Mouse (Mus musculus): ENCODE results near the gene Kcna5. TPM values are rescaled to one million over a fixed set of nuclear protein-coding genes. Genes with fewer than 3 reads are reported as not detected.

Gene Kcna5
- 25.0 and 27.6 TPM in 2 replicates for total RNA-seq (2014; rRNA removed; ENCODE audit: low replicate concordance)
- 9.0 and 9.2 TPM in 2 replicates for polyA plus RNA-seq (2015; fragmentation: Nextera tagmentation; extraction: Ambion mirVana)

- Histone ChIP-seq H3K4me2 (ENCODE audit: low read depth, low read length) (peak within 1 kb of the TSS; percentile 57), H3K9ac (replicated peaks; ENCODE audit: low read depth, low read length) (peak within 1 kb of the TSS; percentile 60), H3K27ac (ENCODE audit: low read depth) (peak within 1 kb of the TSS; percentile 80), H3K27me3 (ENCODE audit: control insufficient read depth, insufficient read depth, low read length) (peaks cover 20% of the 10 kb centered on the region), H3K4me3 (ENCODE audit: low read depth, low read length) (peak within 1 kb of the TSS; percentile 50), H3K9me3 (replicated peaks; ENCODE audit: control insufficient read depth, low read length) (no peaks in the 10 kb centered on the region), H3K4me1 (ENCODE audit: control insufficient read depth, insufficient read depth) (no peaks in the 10 kb centered on the region), H3K36me3 (replicated peaks; ENCODE audit: control insufficient read depth, insufficient read depth, low read length) (no peaks in the 10 kb centered on the region)
- DNase-seq (ENCODE audit: low spot score) (peak; percentile 57), ATAC-seq (ENCODE audit: insufficient read depth, low read depth) (peak; percentile 86)
- TF ChIP-seq CTCF (IDR thresholded peaks at IDR 0.05; ENCODE audit: low read depth), result no peak
- TF ChIP-seq EP300 (IDR thresholded peaks at IDR 0.05; ENCODE audit: low read depth), result peak; percentile 90
- 3% methylated on average over 15 of the region's 15 CpGs for WGBS
Observed at GRCm38 (mm10) chr6:126535208-126535910, at the start of gene Kcna5. TSS of gene Kcna5 (minus strand) at chr6:126535412.

- Histone ChIP-seq H3K4me2 (ENCODE audit: low read depth, low read length) (no peak overlapping the region), H3K27ac (ENCODE audit: low read depth) (no peak overlapping the region), H3K27me3 (ENCODE audit: control insufficient read depth, insufficient read depth, low read length) (no peaks in the 10 kb centered on the region), H3K4me1 (ENCODE audit: control insufficient read depth, insufficient read depth) (no peaks in the 10 kb centered on the region), H3K9me3 (replicated peaks; ENCODE audit: control insufficient read depth, low read length) (no peaks in the 10 kb centered on the region), H3K4me3 (ENCODE audit: low read depth, low read length) (no peak overlapping the region), H3K9ac (replicated peaks; ENCODE audit: low read depth, low read length) (no peak overlapping the region), H3K36me3 (replicated peaks; ENCODE audit: control insufficient read depth, insufficient read depth, low read length) (no peaks in the 10 kb centered on the region)
- TF ChIP-seq CTCF (IDR thresholded peaks at IDR 0.05; ENCODE audit: low read depth) (peak; percentile 47), EP300 (IDR thresholded peaks at IDR 0.05; ENCODE audit: low read depth) (no peak)
- ATAC-seq (ENCODE audit: insufficient read depth, low read depth) (no peak), DNase-seq (ENCODE audit: low spot score) (no peak)
- WGBS, result 62% methylated on average over 7 of the region's 7 CpGs
Observed at GRCm38 (mm10) chr6:126583075-126583474, 47.9 kb upstream of the Kcna5 start.

- Histone ChIP-seq H3K36me3 (replicated peaks; ENCODE audit: control insufficient read depth, insufficient read depth, low read length) (no peaks in the 10 kb centered on the region), H3K4me3 (ENCODE audit: low read depth, low read length) (no peak overlapping the region), H3K9ac (replicated peaks; ENCODE audit: low read depth, low read length) (no peak overlapping the region), H3K27me3 (ENCODE audit: control insufficient read depth, insufficient read depth, low read length) (no peaks in the 10 kb centered on the region), H3K9me3 (replicated peaks; ENCODE audit: control insufficient read depth, low read length) (no peaks in the 10 kb centered on the region), H3K4me1 (ENCODE audit: control insufficient read depth, insufficient read depth) (no peaks in the 10 kb centered on the region), H3K27ac (ENCODE audit: low read depth) (no peak overlapping the region), H3K4me2 (ENCODE audit: low read depth, low read length) (no peak overlapping the region)
- WGBS, result 70% methylated on average over 8 of the region's 8 CpGs
- no peak for DNase-seq (ENCODE audit: low spot score)
- ATAC-seq (ENCODE audit: insufficient read depth, low read depth), result no peak
- TF ChIP-seq EP300 (IDR thresholded peaks at IDR 0.05; ENCODE audit: low read depth), result no peak
- no peak for TF ChIP-seq CTCF (IDR thresholded peaks at IDR 0.05; ENCODE audit: low read depth)
Observed at GRCm38 (mm10) chr6:126581632-126582031, 46.4 kb upstream of the Kcna5 start.

- TF ChIP-seq CTCF (IDR thresholded peaks at IDR 0.05; ENCODE audit: low read depth), result no peak
- TF ChIP-seq EP300 (IDR thresholded peaks at IDR 0.05; ENCODE audit: low read depth), result no peak
- DNase-seq (ENCODE audit: low spot score), result no peak
- H3K27me3 ChIP-seq (ENCODE audit: control insufficient read depth, insufficient read depth, low read length), result no peaks in the 10 kb centered on the region
- WGBS, result 75% methylated on average over 3 of the region's 3 CpGs
- H3K9me3 ChIP-seq (replicated peaks; ENCODE audit: control insufficient read depth, low read length), result no peaks in the 10 kb centered on the region
- H3K4me2 ChIP-seq (ENCODE audit: low read depth, low read length), result no peak overlapping the region
- no peak for ATAC-seq (ENCODE audit: insufficient read depth, low read depth)
- no peaks in the 10 kb centered on the region for H3K36me3 ChIP-seq (replicated peaks; ENCODE audit: control insufficient read depth, insufficient read depth, low read length)
- H3K27ac ChIP-seq (ENCODE audit: low read depth), result no peak overlapping the region
- no peak overlapping the region for H3K4me3 ChIP-seq (ENCODE audit: low read depth, low read length)
- no peak overlapping the region for H3K9ac ChIP-seq (replicated peaks; ENCODE audit: low read depth, low read length)
- H3K4me1 ChIP-seq (ENCODE audit: control insufficient read depth, insufficient read depth), result no peaks in the 10 kb centered on the region
Observed at GRCm38 (mm10) chr6:126580571-126580970, 45.4 kb upstream of the Kcna5 start.

- DNase-seq (ENCODE audit: low spot score) (no peak), ATAC-seq (ENCODE audit: insufficient read depth, low read depth) (no peak)
- Histone ChIP-seq H3K27ac (ENCODE audit: low read depth) (no peak overlapping the region), H3K9me3 (replicated peaks; ENCODE audit: control insufficient read depth, low read length) (no peaks in the 10 kb centered on the region), H3K9ac (replicated peaks; ENCODE audit: low read depth, low read length) (no peak overlapping the region), H3K4me2 (ENCODE audit: low read depth, low read length) (no peak overlapping the region), H3K4me1 (ENCODE audit: control insufficient read depth, insufficient read depth) (no peaks in the 10 kb centered on the region), H3K27me3 (ENCODE audit: control insufficient read depth, insufficient read depth, low read length) (no peaks in the 10 kb centered on the region), H3K4me3 (ENCODE audit: low read depth, low read length) (no peak overlapping the region), H3K36me3 (replicated peaks; ENCODE audit: control insufficient read depth, insufficient read depth, low read length) (no peaks in the 10 kb centered on the region)
- 75% methylated on average over 3 of the region's 3 CpGs for WGBS
- TF ChIP-seq EP300 (IDR thresholded peaks at IDR 0.05; ENCODE audit: low read depth) (no peak), CTCF (IDR thresholded peaks at IDR 0.05; ENCODE audit: low read depth) (no peak)
Observed at GRCm38 (mm10) chr6:126577415-126577814, 42.2 kb upstream of the Kcna5 start.

- DNase-seq (ENCODE audit: low spot score) (no peak), ATAC-seq (ENCODE audit: insufficient read depth, low read depth) (no peak)
- Histone ChIP-seq H3K4me2 (ENCODE audit: low read depth, low read length) (no peak overlapping the region), H3K4me3 (ENCODE audit: low read depth, low read length) (no peak overlapping the region), H3K9ac (replicated peaks; ENCODE audit: low read depth, low read length) (no peak overlapping the region), H3K27ac (ENCODE audit: low read depth) (no peak overlapping the region), H3K27me3 (ENCODE audit: control insufficient read depth, insufficient read depth, low read length) (no peaks in the 10 kb centered on the region), H3K9me3 (replicated peaks; ENCODE audit: control insufficient read depth, low read length) (no peaks in the 10 kb centered on the region), H3K36me3 (replicated peaks; ENCODE audit: control insufficient read depth, insufficient read depth, low read length) (no peaks in the 10 kb centered on the region), H3K4me1 (ENCODE audit: control insufficient read depth, insufficient read depth) (no peaks in the 10 kb centered on the region)
- TF ChIP-seq EP300 (IDR thresholded peaks at IDR 0.05; ENCODE audit: low read depth) (no peak), CTCF (IDR thresholded peaks at IDR 0.05; ENCODE audit: low read depth) (no peak)
- 63% methylated on average over 1 of the region's 1 CpGs for WGBS
Observed at GRCm38 (mm10) chr6:126576566-126576965, 41.4 kb upstream of the Kcna5 start.
